Mouse (Mus musculus): ENCODE results near the gene Necap2.

DNA sequence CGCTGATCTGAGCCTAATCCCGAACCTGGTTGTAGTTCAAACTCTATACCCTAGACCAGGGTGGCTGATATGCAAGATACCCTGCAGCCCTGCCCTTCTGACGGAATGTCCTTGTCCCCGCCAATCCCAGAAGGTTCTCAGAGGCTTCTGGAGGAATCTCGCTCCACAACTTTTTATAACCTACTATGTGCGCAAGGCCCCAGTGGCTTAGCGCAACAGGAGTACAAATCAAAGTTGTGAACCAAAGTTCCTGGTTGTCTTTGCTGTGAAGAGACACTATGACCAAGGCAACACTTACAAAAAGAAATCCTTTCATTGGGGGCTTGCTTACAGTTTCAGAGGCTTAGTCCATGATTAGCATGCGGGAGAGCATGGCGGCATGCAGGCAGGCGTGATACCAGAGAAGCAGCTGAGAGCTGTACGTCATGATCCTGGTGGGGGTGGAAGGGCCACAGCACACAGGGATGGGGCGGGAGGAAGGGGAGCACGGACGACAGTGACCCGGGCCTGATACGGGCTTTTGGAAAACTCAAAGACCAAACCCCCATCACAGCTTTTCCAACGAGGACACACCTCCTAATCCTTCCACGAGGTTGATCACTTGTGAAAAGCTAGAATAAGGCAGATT lies 467 bp upstream of the Necap2 start:
- TF ChIP-seq POLR2A (IDR thresholded peaks at IDR 0.05; ENCODE audit: low read depth, low read length) (no peak), CTCF (IDR thresholded peaks at IDR 0.05; ENCODE audit: extremely low read depth, insufficient read length, insufficient replicate concordance, low read depth, low read length) (no peak)

Measured in small intestine, adult 2 months (tissue).